Mouse (Mus musculus): Measurements from ENCODE around the gene Zar1l. TPM values are rescaled to one million over a fixed set of nuclear protein-coding genes. Genes with fewer than 3 reads are reported as not detected.

Gene Zar1l
- polyA plus RNA-seq, 1 experiment from 2014 or later = not detected

DNA sequence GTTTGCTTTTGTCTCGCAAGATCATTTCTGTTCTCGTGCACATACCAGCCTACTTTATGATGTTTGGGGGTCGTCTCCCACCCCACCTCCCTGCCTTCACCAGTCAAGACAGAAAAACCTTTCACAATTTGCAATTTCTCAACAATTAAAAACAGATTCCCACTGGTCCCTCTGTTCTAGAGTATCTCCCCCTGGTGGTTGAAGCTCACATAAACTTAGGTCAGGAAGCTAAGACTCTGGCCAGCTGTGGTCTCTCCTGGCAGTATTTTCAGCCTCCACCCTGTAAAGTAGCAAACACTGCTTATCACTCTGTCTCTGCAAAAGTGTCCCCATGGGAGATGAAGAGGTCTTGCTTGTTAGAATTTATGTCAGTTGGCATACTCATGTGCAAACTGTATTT, 32.8 kb downstream of the Zar1l start:
- no peak for ATAC-seq (ENCODE audit: insufficient number of reproducible peaks, insufficient read depth, low FRiP score, low read depth)
- Histone ChIP-seq H3K36me3 (ENCODE audit: control insufficient read depth, insufficient read depth, low read length) (peaks cover 58% of the 10 kb centered on the region), H3K9ac (ENCODE audit: low read length) (no peak overlapping the region), H3K4me1 (ENCODE audit: control insufficient read depth in 2 of 2, insufficient read depth in 2 of 2, low read length in 2 of 2) (no peaks in the 10 kb centered on the region), H3K27ac (replicated peaks in 1 of 2; ENCODE audit: control insufficient read depth in 1 of 2, insufficient read depth in 1 of 2, low read depth in 2 of 2, low read length in 2 of 2) (no peak overlapping the region), H3K4me3 (ENCODE audit: control insufficient read depth in 1 of 2, insufficient read depth in 1 of 2, low read depth in 1 of 2, low read length in 2 of 2) (no peak overlapping the region), H3K9me3 (ENCODE audit: control insufficient read depth, low read length) (no peaks in the 10 kb centered on the region), H3K4me2 (ENCODE audit: low read length) (no peak overlapping the region), H3K27me3 (ENCODE audit: control insufficient read depth, insufficient read depth, low read length) (no peaks in the 10 kb centered on the region)
- 62% methylated on average over 3 of the region's 3 CpGs for WGBS

DNA sequence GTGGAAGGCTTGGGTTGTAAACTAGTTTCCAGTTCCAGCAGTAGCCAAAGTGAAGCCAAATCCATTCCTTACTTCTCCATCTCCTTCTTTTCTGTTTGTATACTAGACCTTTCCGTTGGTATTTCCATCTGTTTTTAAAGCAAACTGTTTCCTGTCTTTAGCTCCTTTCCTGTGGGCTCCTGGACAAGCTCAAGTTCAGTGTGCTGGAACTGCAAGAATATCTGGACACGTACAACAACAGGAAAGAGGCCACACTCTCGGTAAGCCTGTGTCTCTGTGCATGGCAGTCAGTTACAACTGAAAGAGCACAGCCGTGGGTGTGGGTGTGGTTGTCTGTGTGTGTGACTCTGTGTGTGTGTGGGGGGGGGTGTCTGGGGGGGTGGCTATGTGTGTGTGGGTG, 39.4 kb downstream of the Zar1l start:
- H3K9me3 ChIP-seq (ENCODE audit: control insufficient read depth, low read length) = 0 out of 2 replicates have a peak, but pooled peaks cover 7% of the 10 kb centered on the region
- peaks cover 71% of the 10 kb centered on the region for H3K36me3 ChIP-seq (ENCODE audit: control insufficient read depth, insufficient read depth, low read length)
- peak overlapping the region; percentile 47 to 53; a peak in 2 of 4 replicates for H3K27ac ChIP-seq (replicated peaks in 1 of 2; ENCODE audit: control insufficient read depth in 1 of 2, insufficient read depth in 1 of 2, low read depth in 2 of 2, low read length in 2 of 2)
- no peaks in the 10 kb centered on the region for H3K27me3 ChIP-seq (ENCODE audit: control insufficient read depth, insufficient read depth, low read length)
- no peak overlapping the region for H3K9ac ChIP-seq (ENCODE audit: low read length)
- no peak overlapping the region for H3K4me3 ChIP-seq (ENCODE audit: control insufficient read depth in 1 of 2, insufficient read depth in 1 of 2, low read depth in 1 of 2, low read length in 2 of 2)
- ATAC-seq (ENCODE audit: insufficient number of reproducible peaks, insufficient read depth, low FRiP score, low read depth) = peak; percentile 68
- no peaks in the 10 kb centered on the region for H3K4me1 ChIP-seq (ENCODE audit: control insufficient read depth in 2 of 2, insufficient read depth in 2 of 2, low read length in 2 of 2)
- no peak overlapping the region for H3K4me2 ChIP-seq (ENCODE audit: low read length)
- 60% methylated on average over 4 of the region's 4 CpGs for WGBS

DNA sequence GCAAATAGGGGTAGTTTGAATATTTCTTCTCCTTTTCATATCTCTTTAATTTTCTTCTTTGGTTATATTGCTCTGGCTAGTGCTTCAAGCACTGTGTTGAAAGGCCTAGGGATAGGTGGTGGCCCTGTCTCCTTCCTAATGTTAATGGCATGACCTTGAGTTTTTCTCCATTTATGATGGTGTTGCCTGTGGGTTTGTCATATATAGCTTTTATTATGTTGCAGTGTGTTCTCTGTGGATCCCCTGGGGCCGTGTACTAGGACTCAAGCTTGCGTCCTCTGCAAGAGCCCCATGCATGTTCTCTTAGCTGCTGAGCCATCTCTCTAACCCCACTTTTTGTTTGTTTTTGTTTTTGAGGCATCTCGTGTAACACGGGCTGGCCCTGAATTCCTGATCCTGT, 40.6 kb downstream of the Zar1l start:
- H3K9ac ChIP-seq (ENCODE audit: low read length) = no peak overlapping the region
- no peaks in the 10 kb centered on the region for H3K27me3 ChIP-seq (ENCODE audit: control insufficient read depth, insufficient read depth, low read length)
- H3K4me1 ChIP-seq (ENCODE audit: control insufficient read depth in 2 of 2, insufficient read depth in 2 of 2, low read length in 2 of 2) = no peaks in the 10 kb centered on the region
- peaks cover 71% of the 10 kb centered on the region for H3K36me3 ChIP-seq (ENCODE audit: control insufficient read depth, insufficient read depth, low read length)
- no peak for ATAC-seq (ENCODE audit: insufficient number of reproducible peaks, insufficient read depth, low FRiP score, low read depth)
- 74% methylated on average over 4 of the region's 4 CpGs for WGBS
- H3K4me2 ChIP-seq (ENCODE audit: low read length) = no peak overlapping the region
- H3K27ac ChIP-seq (replicated peaks in 1 of 2; ENCODE audit: control insufficient read depth in 1 of 2, insufficient read depth in 1 of 2, low read depth in 2 of 2, low read length in 2 of 2) = 0 out of 4 replicates have a peak overlapping the region, but pooled peaks of 1 of the 2 experiments have one; percentile 53
- H3K9me3 ChIP-seq (ENCODE audit: control insufficient read depth, low read length) = peaks cover 10% of the 10 kb centered on the region; the same call in 1 of the 2 replicates
- no peak overlapping the region for H3K4me3 ChIP-seq (ENCODE audit: control insufficient read depth in 1 of 2, insufficient read depth in 1 of 2, low read depth in 1 of 2, low read length in 2 of 2)

DNA sequence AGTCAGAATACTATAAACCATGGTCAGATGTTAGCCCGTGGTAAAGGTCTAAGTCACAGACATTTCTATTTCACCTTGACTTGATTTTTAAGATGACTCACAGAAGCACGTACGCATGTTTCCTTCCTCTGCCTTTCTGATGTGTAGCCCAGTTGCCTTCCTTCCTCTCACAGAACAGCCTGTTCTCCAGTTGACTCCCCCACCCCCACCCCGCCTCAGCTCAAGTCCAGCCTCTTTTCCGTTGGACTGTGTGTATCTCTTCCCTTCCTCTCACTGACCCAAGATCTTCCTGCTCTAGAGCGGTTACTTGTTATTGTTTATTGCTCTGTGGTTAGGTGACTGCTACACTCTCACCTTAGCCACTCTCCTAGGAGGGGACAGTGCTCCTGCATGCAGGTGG, 49.5 kb downstream of the Zar1l start:
- H3K4me3 ChIP-seq (ENCODE audit: control insufficient read depth in 1 of 2, insufficient read depth in 1 of 2, low read depth in 1 of 2, low read length in 2 of 2) = no peak overlapping the region
- 49% methylated on average over 6 of the region's 6 CpGs for WGBS
- H3K27ac ChIP-seq (replicated peaks in 1 of 2; ENCODE audit: control insufficient read depth in 1 of 2, insufficient read depth in 1 of 2, low read depth in 2 of 2, low read length in 2 of 2) = peak overlapping the region; percentile 64 to 69
- peaks cover 67% of the 10 kb centered on the region for H3K36me3 ChIP-seq (ENCODE audit: control insufficient read depth, insufficient read depth, low read length)
- no peak overlapping the region for H3K9ac ChIP-seq (ENCODE audit: low read length)
- peaks cover 2% of the 10 kb centered on the region; the same call in 1 of the 2 replicates for H3K9me3 ChIP-seq (ENCODE audit: control insufficient read depth, low read length)
- peaks cover 5 to 13% of the 10 kb centered on the region in 2 experiments for H3K4me1 ChIP-seq (ENCODE audit: control insufficient read depth in 2 of 2, insufficient read depth in 2 of 2, low read length in 2 of 2)
- no peak overlapping the region for H3K4me2 ChIP-seq (ENCODE audit: low read length)
- ATAC-seq (ENCODE audit: insufficient number of reproducible peaks, insufficient read depth, low FRiP score, low read depth) = 0 out of 2 replicates have a peak, but pooled peaks have one; percentile 46
- H3K27me3 ChIP-seq (ENCODE audit: control insufficient read depth, insufficient read depth, low read length) = no peaks in the 10 kb centered on the region

DNA sequence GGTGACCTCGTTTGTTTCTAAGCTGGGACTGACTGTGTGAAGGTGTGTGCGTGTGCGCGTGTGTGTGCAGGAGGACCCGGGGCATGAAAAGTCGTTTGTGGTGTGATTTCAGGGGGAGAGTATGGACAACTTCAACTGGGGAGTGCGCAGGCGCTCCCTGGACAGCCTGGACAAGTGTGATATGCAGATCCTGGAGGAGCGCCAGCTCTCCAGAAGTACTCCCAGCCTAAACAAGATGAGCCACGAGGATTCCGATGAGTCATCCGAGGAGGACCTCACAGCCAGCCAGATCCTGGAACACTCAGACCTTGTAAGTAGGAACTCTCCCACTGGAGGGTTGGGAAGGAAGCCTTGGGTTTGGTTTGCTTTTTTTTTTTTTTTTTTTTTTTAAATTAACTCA, 51.8 kb downstream of the Zar1l start:
- H3K27me3 ChIP-seq (ENCODE audit: control insufficient read depth, insufficient read depth, low read length) = no peaks in the 10 kb centered on the region
- H3K4me1 ChIP-seq (ENCODE audit: control insufficient read depth in 2 of 2, insufficient read depth in 2 of 2, low read length in 2 of 2) = peaks cover 5 to 13% of the 10 kb centered on the region in 2 experiments
- peak overlapping the region; percentile 61 to 72 for H3K27ac ChIP-seq (replicated peaks in 1 of 2; ENCODE audit: control insufficient read depth in 1 of 2, insufficient read depth in 1 of 2, low read depth in 2 of 2, low read length in 2 of 2)
- no peaks in the 10 kb centered on the region for H3K9me3 ChIP-seq (ENCODE audit: control insufficient read depth, low read length)
- peaks cover 55% of the 10 kb centered on the region for H3K36me3 ChIP-seq (ENCODE audit: control insufficient read depth, insufficient read depth, low read length)
- peak; percentile 96 for ATAC-seq (ENCODE audit: insufficient number of reproducible peaks, insufficient read depth, low FRiP score, low read depth)
- H3K9ac ChIP-seq (ENCODE audit: low read length) = no peak overlapping the region
- H3K4me2 ChIP-seq (ENCODE audit: low read length) = peak overlapping the region; percentile 12; the same call in 1 of the 2 replicates
- no peak overlapping the region for H3K4me3 ChIP-seq (ENCODE audit: control insufficient read depth in 1 of 2, insufficient read depth in 1 of 2, low read depth in 1 of 2, low read length in 2 of 2)
- 15% methylated on average over 12 of the region's 12 CpGs for WGBS

DNA sequence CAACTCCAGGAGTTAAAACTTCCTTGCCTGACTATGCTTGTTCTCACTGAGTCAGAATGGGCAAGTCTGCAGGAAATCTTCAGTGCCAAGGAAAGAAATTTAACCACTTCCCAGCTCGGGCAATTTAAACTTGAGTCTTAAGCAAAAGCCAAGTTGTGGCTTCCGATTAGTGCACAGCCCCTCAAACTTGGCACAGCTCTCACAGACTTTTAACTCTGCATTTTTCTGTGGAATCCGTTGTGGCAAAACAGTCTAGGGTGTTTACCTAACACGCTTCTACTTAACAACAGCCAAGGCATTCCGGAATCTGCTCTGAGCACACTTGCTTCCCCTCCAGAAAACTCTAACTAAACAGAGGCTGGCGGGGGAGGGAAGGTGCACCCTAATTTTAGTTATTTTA, 52.7 kb downstream of the Zar1l start:
- H3K9me3 ChIP-seq (ENCODE audit: control insufficient read depth, low read length) = no peaks in the 10 kb centered on the region
- H3K4me2 ChIP-seq (ENCODE audit: low read length) = no peak overlapping the region
- peaks cover 55% of the 10 kb centered on the region for H3K36me3 ChIP-seq (ENCODE audit: control insufficient read depth, insufficient read depth, low read length)
- WGBS = 76% methylated on average over 6 of the region's 6 CpGs
- H3K27me3 ChIP-seq (ENCODE audit: control insufficient read depth, insufficient read depth, low read length) = no peaks in the 10 kb centered on the region
- no peak overlapping the region for H3K4me3 ChIP-seq (ENCODE audit: control insufficient read depth in 1 of 2, insufficient read depth in 1 of 2, low read depth in 1 of 2, low read length in 2 of 2)
- peak overlapping the region; percentile 30 to 33; a peak in 2 of 4 replicates for H3K27ac ChIP-seq (replicated peaks in 1 of 2; ENCODE audit: control insufficient read depth in 1 of 2, insufficient read depth in 1 of 2, low read depth in 2 of 2, low read length in 2 of 2)
- ATAC-seq (ENCODE audit: insufficient number of reproducible peaks, insufficient read depth, low FRiP score, low read depth) = no peak
- H3K4me1 ChIP-seq (ENCODE audit: control insufficient read depth in 2 of 2, insufficient read depth in 2 of 2, low read length in 2 of 2) = peaks cover 5 to 13% of the 10 kb centered on the region in 2 experiments
- no peak overlapping the region for H3K9ac ChIP-seq (ENCODE audit: low read length)

DNA sequence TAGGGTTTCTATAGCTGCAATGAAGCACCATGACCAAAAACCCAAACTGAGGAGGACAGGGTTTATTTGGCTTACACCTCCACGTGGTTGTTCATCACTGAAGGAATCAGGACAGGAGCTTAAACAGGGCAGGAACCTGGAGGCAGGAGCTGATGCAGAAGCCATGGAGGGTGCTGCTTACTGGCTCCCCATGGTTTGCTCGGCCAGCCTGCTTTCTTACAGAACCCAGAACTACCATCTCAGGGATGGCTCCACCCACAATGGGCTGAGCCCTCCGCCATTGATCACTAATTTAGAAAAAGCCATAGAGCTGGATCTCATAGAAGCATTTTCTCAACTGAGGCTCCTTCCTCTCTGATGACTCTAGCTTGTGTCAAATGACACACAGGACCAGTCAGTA, 53.2 kb downstream of the Zar1l start:
- 63% methylated on average over 3 of the region's 3 CpGs for WGBS
- no peak overlapping the region for H3K4me2 ChIP-seq (ENCODE audit: low read length)
- no peak overlapping the region for H3K9ac ChIP-seq (ENCODE audit: low read length)
- H3K4me1 ChIP-seq (ENCODE audit: control insufficient read depth in 2 of 2, insufficient read depth in 2 of 2, low read length in 2 of 2) = peaks cover 5 to 10% of the 10 kb centered on the region in 2 experiments
- no peak for ATAC-seq (ENCODE audit: insufficient number of reproducible peaks, insufficient read depth, low FRiP score, low read depth)
- no peaks in the 10 kb centered on the region for H3K9me3 ChIP-seq (ENCODE audit: control insufficient read depth, low read length)
- no peaks in the 10 kb centered on the region for H3K27me3 ChIP-seq (ENCODE audit: control insufficient read depth, insufficient read depth, low read length)
- H3K4me3 ChIP-seq (ENCODE audit: control insufficient read depth in 1 of 2, insufficient read depth in 1 of 2, low read depth in 1 of 2, low read length in 2 of 2) = no peak overlapping the region
- H3K27ac ChIP-seq (replicated peaks in 1 of 2; ENCODE audit: control insufficient read depth in 1 of 2, insufficient read depth in 1 of 2, low read depth in 2 of 2, low read length in 2 of 2) = peak overlapping the region in 1 of 2 experiments; percentile 30; a peak in 1 of 4 replicates
- peaks cover 55% of the 10 kb centered on the region for H3K36me3 ChIP-seq (ENCODE audit: control insufficient read depth, insufficient read depth, low read length)

DNA sequence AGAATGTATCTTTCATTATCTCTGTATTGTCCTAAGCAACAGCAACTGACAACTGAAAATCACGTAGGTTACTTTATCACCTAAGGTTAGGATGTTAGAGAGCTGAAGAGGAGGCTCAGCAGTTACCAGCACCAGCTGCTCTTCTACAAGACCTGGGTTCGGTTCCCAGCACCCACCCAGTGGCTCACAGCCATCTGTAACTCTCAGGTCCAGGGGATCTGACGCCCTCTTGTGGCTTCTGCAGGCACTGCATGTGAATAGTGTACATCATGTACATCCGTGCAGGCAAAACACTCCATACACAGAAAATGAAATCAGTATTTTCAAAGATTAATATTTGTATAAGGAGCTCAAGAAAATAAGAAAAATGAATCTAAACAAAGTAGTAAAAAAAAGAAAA, 58.2 kb downstream of the Zar1l start:
- 81% methylated on average over 4 of the region's 4 CpGs for WGBS
- Histone ChIP-seq H3K27me3 (ENCODE audit: control insufficient read depth, insufficient read depth, low read length) (no peaks in the 10 kb centered on the region), H3K36me3 (ENCODE audit: control insufficient read depth, insufficient read depth, low read length) (peaks cover 75% of the 10 kb centered on the region), H3K9me3 (ENCODE audit: control insufficient read depth, low read length) (no peaks in the 10 kb centered on the region), H3K27ac (replicated peaks in 1 of 2; ENCODE audit: control insufficient read depth in 1 of 2, insufficient read depth in 1 of 2, low read depth in 2 of 2, low read length in 2 of 2) (no peak overlapping the region), H3K4me1 (ENCODE audit: control insufficient read depth in 2 of 2, insufficient read depth in 2 of 2, low read length in 2 of 2) (peaks cover 0 to 3% of the 10 kb centered on the region in 2 experiments; a peak in 1 of 4 replicates), H3K4me2 (ENCODE audit: low read length) (no peak overlapping the region), H3K9ac (ENCODE audit: low read length) (no peak overlapping the region), H3K4me3 (ENCODE audit: control insufficient read depth in 1 of 2, insufficient read depth in 1 of 2, low read depth in 1 of 2, low read length in 2 of 2) (no peak overlapping the region)
- no peak for ATAC-seq (ENCODE audit: insufficient number of reproducible peaks, insufficient read depth, low FRiP score, low read depth)

Measured in heart, embryonic 14.5 days (tissue).